Mouse (Mus musculus) liver, postnatal 0 days (tissue): ENCODE measurements at regions not wholly inside any gene's neighbourhood (a gene's known extent, or its start where the extent isn't known, plus 50 kb on each side); places are given as distances from the start of the nearest gene placed in this dataset.

Source experiments
- CTCF ChIP-seq: sonication (generic); IDR thresholded peaks from 2 replicates; pipeline ENCODE4 v1.5.1; 2016; ENCODE audit warnings: antibody characterized with exemption, low read depth
- EP300 ChIP-seq: IDR thresholded peaks from 2 replicates; pipeline ENCODE4 v1.6.1; 2016; ENCODE audit warnings: antibody characterized with exemption, low read depth, mild to moderate bottlenecking

- TF ChIP-seq CTCF (no peak), EP300 (no peak)
Observed at GRCm38 (mm10) chr4:114683696-114684095, 137.8 kb upstream of the Gm12830 start.
